Mouse (Mus musculus): ENCODE measurements around the gene Scamp5. TPM values are rescaled to one million over a fixed set of nuclear protein-coding genes. Genes with fewer than 3 reads are reported as not detected.

Gene Scamp5
- polyA plus RNA-seq (2015; fragmentation: Nextera tagmentation; extraction: Ambion mirVana) = 52.2 and 62.1 TPM in 2 replicates

DNA sequence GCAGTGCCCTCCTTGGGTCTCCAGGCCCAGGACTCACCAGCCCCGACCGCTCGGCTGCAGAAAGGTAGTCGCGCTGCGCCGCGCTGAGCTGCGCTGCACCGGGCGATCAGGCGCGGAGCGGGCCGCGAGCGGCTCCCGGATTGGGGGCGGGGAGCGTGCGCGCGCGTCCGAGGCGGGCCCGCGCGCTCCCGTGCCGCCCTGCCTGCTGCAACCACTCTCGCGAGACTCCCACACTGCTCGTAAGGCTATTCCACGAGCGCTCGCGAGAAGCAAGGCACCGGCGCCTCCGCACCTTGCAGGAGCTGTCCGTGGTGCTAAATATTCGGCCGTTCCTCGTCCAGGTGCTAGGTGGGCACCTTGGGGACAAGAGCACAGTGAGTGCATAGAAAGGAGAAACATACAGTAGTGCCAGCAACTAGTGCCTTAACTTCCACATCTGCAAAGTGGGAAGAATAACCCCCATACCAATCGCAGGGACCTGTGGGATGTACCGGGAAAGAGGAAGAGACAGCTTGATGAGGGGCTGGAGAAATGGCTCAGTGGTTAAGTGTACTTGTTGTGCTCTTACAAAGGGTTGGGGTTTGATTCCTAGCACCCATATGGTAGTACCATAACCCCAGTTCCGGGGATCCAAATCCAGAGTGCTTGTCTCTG, at the start of gene Scamp5:
Gene Scamp5, minus strand, starts transcription at position 165 of the 654 bp plus-strand sequence.
- peak within 1 kb of the TSS; percentile 94 for H3K9ac ChIP-seq
- WGBS = 2% methylated on average over 42 of the region's 48 CpGs

DNA sequence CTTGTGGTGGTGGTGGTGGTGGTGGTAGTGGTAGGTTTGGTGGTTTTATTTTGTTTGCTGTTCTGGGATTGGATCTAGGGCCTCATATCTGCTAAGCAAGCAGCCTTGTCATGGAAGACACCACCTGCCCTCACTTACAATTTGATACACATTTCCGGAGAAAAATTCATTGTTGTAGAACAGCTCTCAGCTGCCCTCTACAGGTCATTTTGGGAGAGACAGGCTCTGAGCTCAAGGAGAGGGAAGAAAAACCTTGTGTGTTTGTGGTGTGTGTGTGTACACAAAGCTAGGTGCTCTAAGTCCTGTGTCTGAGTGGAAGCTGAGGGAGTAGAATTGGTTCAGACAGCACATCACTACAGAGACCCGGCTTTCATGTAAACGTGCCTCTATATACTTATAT, 49.3 kb upstream of the Scamp5 start:
- ATAC-seq = peak; percentile 17; the same call in 1 of the 2 replicates
- WGBS = 10% methylated on average over 3 of the region's 3 CpGs

More for the DNA sequence above, at the start of gene Scamp5:
- Histone ChIP-seq H3K4me1 (peaks cover 27% of the 10 kb centered on the region), H3K27ac (peak within 1 kb of the TSS; percentile 81), H3K27me3 (peaks cover 3% of the 10 kb centered on the region; the same call in 1 of the 2 replicates), H3K4me3 (peak within 1 kb of the TSS; percentile 80), H3K36me3 (ENCODE audit: poor library complexity, severe bottlenecking) (peaks cover 7% of the 10 kb centered on the region; the same call in 1 of the 2 replicates), H3K9me3 (replicated peaks) (no peaks in the 10 kb centered on the region), H3K4me2 (peak within 1 kb of the TSS; percentile 84)
- ATAC-seq = peak; percentile 96

DNA sequence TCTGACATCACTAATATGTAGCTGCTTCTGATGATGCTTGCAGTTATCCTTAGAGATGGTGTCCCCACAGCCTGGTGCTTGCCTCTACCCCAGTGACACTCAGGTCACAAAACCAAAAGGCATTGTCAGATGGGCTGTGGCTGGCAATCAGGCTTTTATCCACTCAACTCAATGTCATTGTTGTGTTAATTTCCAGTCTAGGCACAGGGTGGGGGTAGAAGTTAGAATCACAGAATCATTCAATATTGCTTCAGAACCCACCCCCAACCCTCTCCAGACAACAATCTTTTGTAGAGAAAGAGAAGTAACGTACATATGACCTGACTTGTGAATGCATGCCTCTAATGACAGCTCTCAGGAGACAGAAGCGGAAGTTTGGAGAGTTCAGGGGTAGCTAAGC, 42.7 kb upstream of the Scamp5 start:
- Histone ChIP-seq H3K27ac (no peak overlapping the region), H3K9me3 (replicated peaks) (no peaks in the 10 kb centered on the region), H3K4me2 (no peak overlapping the region), H3K9ac (no peak overlapping the region), H3K4me3 (no peak overlapping the region), H3K36me3 (ENCODE audit: poor library complexity, severe bottlenecking) (no peaks in the 10 kb centered on the region), H3K27me3 (peaks cover 15% of the 10 kb centered on the region), H3K4me1 (peaks cover 5% of the 10 kb centered on the region)
- ATAC-seq = no peak
- 65% methylated on average over 2 of the region's 2 CpGs for WGBS

More for the DNA sequence above, 49.3 kb upstream of the Scamp5 start:
- Histone ChIP-seq H3K9me3 (replicated peaks) (no peaks in the 10 kb centered on the region), H3K27ac (peak overlapping the region; percentile 19), H3K4me1 (peaks cover 8% of the 10 kb centered on the region), H3K36me3 (ENCODE audit: poor library complexity, severe bottlenecking) (no peaks in the 10 kb centered on the region), H3K9ac (no peak overlapping the region), H3K27me3 (no peaks in the 10 kb centered on the region), H3K4me2 (no peak overlapping the region), H3K4me3 (no peak overlapping the region)

DNA sequence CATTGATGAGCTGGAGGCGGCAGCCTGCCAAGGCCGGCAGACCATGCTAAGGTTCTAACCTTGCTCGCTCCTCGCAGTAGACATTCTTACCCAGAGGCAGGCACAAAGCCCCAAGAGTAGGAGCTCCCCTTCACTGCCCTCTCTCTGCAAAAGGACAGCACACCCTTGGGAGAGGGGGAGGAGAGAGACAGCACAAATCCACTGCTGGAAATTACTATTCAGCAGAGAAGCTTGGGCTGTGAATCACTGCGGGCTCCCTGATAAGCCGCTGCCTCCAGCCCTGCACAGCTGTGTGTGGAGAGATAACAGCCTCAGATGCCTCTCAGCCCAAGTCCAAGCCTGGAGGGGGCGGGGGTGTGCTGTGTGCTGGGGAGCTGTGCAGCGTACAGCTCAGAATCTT, 37.8 kb upstream of the Scamp5 start:
- Histone ChIP-seq H3K9me3 (replicated peaks) (no peaks in the 10 kb centered on the region), H3K27ac (peak overlapping the region; percentile 78), H3K36me3 (ENCODE audit: poor library complexity, severe bottlenecking) (no peaks in the 10 kb centered on the region), H3K27me3 (peaks cover 54% of the 10 kb centered on the region), H3K4me3 (peak overlapping the region; percentile 7; the same call in 1 of the 2 replicates), H3K9ac (peak overlapping the region; percentile 41; the same call in 1 of the 2 replicates), H3K4me2 (peak overlapping the region; percentile 88), H3K4me1 (peaks cover 54% of the 10 kb centered on the region)
- 3% methylated on average over 8 of the region's 8 CpGs for WGBS
- ATAC-seq = peak; percentile 57

DNA sequence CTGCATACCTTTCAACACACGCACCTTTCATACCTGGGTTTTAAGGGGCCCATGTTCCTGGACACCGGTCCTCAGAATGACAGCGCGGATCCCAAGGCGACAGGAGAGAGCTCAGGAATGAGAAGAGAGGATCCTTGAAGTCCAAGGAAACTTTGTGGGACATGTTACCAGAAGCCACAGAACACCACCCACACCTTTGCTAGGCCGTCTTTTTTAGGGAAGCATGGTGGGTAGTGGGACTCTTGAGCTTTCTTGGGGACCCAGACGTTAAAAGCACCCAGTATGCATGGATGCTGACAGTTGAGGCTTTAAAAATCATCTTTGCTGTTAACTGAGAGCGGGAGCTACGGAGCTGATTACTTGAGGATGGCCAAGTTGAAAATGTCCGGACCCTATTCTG, 37.0 kb upstream of the Scamp5 start:
- Histone ChIP-seq H3K9ac (no peak overlapping the region), H3K27me3 (peaks cover 62% of the 10 kb centered on the region), H3K4me1 (peaks cover 62% of the 10 kb centered on the region), H3K4me2 (peak overlapping the region; percentile 88), H3K27ac (no peak overlapping the region), H3K9me3 (replicated peaks) (no peaks in the 10 kb centered on the region), H3K4me3 (peak overlapping the region; percentile 45), H3K36me3 (ENCODE audit: poor library complexity, severe bottlenecking) (no peaks in the 10 kb centered on the region)
- no peak for ATAC-seq
- 53% methylated on average over 10 of the region's 10 CpGs for WGBS

DNA sequence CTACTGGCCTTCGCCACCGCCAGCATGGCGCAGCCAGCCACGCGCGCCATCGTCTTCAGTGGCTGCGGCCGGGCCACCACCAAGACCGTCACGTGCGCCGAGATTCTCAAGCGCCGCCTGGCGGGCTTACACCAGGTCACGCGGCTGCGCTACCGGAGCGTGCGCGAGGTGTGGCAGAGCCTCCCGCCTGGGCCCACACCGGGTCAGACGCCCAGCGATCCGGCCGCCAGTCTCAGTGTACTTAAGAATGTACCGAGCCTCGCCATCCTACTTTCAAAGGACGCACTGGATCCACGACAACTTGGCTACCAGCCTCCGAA, 36.5 kb upstream of the Scamp5 start:
- H3K36me3 ChIP-seq (ENCODE audit: poor library complexity, severe bottlenecking) = no peaks in the 10 kb centered on the region
- H3K9me3 ChIP-seq (replicated peaks) = no peaks in the 10 kb centered on the region
- H3K9ac ChIP-seq = peak overlapping the region; percentile 51
- peak; percentile 50 for ATAC-seq
- H3K27me3 ChIP-seq = peaks cover 67% of the 10 kb centered on the region
- peaks cover 62% of the 10 kb centered on the region for H3K4me1 ChIP-seq
- no peak overlapping the region for H3K27ac ChIP-seq
- under 1% methylated on average over 34 of the region's 34 CpGs for WGBS
- peak overlapping the region; percentile 88 for H3K4me2 ChIP-seq
- peak overlapping the region; percentile 45 for H3K4me3 ChIP-seq

DNA sequence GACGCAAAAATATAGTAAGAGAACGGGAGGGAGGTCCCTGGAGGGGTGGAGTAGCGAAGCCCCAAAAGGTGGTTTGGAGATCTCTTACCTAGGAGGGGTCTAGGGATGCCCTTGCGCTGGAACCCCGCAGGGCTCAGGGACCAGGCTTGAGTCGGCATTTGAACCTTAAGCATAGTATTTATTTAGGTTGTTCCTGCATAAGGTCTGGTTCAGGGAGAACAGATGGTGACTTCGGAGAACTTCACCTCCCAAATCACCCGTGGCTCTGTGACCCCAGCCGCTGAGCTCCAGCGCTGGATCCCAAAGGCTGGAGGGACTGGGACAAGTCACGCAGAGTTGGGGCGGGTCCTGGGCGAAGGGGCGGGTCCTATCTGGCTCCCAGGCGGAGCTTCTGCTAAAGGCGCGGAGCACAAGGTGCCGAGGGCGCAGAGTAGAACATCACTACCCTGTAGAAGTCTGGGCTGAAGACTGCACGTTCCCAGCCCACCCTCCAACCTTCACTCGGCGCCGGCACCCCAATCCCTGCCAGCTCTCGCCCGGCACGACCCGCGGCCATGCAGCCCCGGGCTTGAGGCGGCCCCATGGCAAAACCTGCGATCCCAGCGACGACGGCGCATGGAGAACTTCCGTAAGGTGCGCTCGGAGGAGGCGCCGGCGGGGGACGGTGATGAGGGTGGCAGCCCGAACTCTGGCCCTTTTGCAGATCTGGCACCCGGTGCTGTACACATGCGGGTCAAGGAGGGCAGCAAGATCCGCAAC, 35.9 kb upstream of the Scamp5 start, which contains the start of gene Rpp25:
Gene Rpp25, plus strand, starts transcription at position 405 of the 759 bp plus-strand sequence.
- ATAC-seq = peak; percentile 61
- H3K4me2 ChIP-seq = peak within 1 kb of the TSS; percentile 88
- no peaks in the 10 kb centered on the region for H3K9me3 ChIP-seq (replicated peaks)
- H3K4me3 ChIP-seq = peak within 1 kb of the TSS; percentile 45
- under 1% methylated on average over 43 of the region's 46 CpGs for WGBS
- H3K9ac ChIP-seq = peak within 1 kb of the TSS; percentile 51
- H3K4me1 ChIP-seq = peaks cover 64% of the 10 kb centered on the region
- peak within 1 kb of the TSS; percentile 97 for H3K27ac ChIP-seq
- H3K36me3 ChIP-seq (ENCODE audit: poor library complexity, severe bottlenecking) = no peaks in the 10 kb centered on the region
- H3K27me3 ChIP-seq = peaks cover 67% of the 10 kb centered on the region

DNA sequence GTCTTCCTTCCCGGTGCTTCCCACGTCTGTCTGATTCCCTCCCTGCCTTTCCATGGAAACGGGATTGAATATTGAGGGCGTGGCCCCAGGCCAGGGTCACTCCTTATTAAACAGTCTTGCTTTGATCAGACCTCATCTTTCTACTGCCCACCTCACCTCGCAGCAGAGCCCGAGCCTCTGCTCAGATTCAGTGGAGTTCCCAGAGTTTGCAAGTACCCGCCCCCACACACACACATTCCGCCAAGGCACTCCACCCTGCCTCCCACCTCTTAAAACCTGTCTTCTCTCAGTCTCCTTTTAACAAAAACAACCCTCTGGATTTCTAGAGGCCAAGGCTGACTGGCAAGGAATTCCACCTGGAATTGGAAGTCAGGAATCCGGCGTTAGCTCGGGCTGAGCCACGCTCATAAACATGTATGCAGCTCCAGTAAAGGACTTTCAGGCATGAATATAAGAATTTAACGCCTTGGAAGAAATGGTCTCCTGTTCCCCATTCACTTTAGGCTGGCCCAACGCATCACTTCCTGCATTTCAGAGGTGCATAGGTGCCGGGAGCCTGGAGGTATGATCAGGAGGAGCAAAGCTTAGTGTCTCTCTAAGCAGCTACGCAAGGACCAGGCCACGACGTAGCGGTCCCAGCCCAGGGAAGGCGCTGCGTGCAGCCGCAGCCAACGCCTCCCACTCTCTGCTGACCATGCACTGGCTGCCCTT, 35.2 kb upstream of the Scamp5 start:
- H3K27me3 ChIP-seq = peaks cover 67% of the 10 kb centered on the region
- H3K9ac ChIP-seq = peak overlapping the region; percentile 51
- no peaks in the 10 kb centered on the region for H3K9me3 ChIP-seq (replicated peaks)
- ATAC-seq = no peak
- H3K36me3 ChIP-seq (ENCODE audit: poor library complexity, severe bottlenecking) = no peaks in the 10 kb centered on the region
- 6% methylated on average over 23 of the region's 23 CpGs for WGBS
- H3K27ac ChIP-seq = peak overlapping the region; percentile 97
- peaks cover 71% of the 10 kb centered on the region for H3K4me1 ChIP-seq
- peak overlapping the region; percentile 88 for H3K4me2 ChIP-seq
- H3K4me3 ChIP-seq = peak overlapping the region; percentile 45

DNA sequence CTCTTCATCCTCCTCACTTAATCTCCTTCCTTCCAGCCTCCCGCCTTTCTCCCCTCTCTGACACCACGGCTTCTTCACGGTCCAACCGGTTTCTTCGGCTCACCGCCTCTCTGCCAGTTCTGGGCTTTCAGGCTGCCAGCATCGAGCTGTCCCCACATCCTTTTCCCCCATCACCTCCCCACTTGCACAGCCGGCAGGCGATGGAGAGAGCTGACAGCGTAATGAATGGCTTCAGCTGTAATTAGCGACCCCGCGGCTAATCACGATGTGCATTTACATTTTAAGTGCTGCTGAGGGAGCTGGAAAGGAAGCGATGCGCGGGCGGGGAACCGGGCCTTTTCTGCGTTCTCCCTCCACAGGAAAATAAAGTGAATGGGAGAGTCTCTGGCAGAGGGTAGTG, 34.0 kb upstream of the Scamp5 start:
- peak; percentile 86 for ATAC-seq
- no peaks in the 10 kb centered on the region for H3K36me3 ChIP-seq (ENCODE audit: poor library complexity, severe bottlenecking)
- no peaks in the 10 kb centered on the region for H3K9me3 ChIP-seq (replicated peaks)
- H3K27me3 ChIP-seq = peaks cover 65% of the 10 kb centered on the region
- peak overlapping the region; percentile 45 for H3K4me3 ChIP-seq
- H3K9ac ChIP-seq = peak overlapping the region; percentile 65
- under 1% methylated on average over 20 of the region's 20 CpGs for WGBS
- peak overlapping the region; percentile 97 for H3K27ac ChIP-seq
- H3K4me2 ChIP-seq = peak overlapping the region; percentile 88
- H3K4me1 ChIP-seq = peaks cover 75% of the 10 kb centered on the region

DNA sequence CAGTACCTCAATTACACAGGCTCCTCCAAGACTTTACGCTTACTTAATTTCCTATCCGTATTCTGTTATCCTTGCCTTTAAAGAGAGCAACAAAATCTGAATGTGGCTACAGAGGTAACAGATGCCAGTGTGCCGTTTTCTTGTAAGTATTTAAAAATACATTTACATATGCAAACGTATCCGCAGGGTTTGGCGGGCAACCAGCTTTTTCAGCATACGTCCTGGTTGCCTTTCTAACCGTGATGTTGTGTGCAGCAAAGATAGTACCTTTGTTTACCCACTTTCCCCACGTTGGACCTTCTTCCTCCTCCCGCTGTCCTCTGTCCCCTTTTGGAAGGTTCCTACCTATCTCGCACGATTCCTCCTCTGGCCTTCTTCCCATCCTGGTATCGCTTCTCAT, 33.6 kb upstream of the Scamp5 start:
- Histone ChIP-seq H3K4me2 (peak overlapping the region; percentile 88), H3K9ac (peak overlapping the region; percentile 65), H3K27me3 (peaks cover 61% of the 10 kb centered on the region), H3K27ac (peak overlapping the region; percentile 97), H3K36me3 (ENCODE audit: poor library complexity, severe bottlenecking) (no peaks in the 10 kb centered on the region), H3K4me3 (peak overlapping the region; percentile 45), H3K4me1 (peaks cover 75% of the 10 kb centered on the region), H3K9me3 (replicated peaks) (no peaks in the 10 kb centered on the region)
- WGBS = 2% methylated on average over 13 of the region's 13 CpGs
- peak; percentile 6; the same call in 1 of the 2 replicates for ATAC-seq

DNA sequence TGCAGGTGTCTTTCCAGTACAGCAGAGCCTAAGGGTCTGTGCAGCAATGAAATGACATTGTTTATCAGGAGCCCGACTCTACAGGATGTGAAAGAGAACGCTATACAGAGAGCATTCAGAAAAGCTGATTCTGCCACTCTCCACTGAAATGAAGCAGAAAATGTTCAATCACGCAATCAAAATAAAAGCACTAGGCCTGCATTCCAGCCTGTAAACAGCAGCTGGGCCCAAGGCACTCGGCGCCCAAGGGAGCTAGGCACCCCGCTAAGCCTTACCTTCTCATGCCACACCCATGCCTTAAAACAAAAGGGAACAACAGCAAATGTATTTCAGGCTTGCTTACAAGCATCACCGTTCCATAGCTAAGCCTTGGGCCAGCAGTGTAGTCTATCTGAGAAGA, 30.7 kb upstream of the Scamp5 start:
- Histone ChIP-seq H3K4me1 (peaks cover 49% of the 10 kb centered on the region), H3K27me3 (peaks cover 32% of the 10 kb centered on the region)
- 32% methylated on average over 7 of the region's 7 CpGs for WGBS

DNA sequence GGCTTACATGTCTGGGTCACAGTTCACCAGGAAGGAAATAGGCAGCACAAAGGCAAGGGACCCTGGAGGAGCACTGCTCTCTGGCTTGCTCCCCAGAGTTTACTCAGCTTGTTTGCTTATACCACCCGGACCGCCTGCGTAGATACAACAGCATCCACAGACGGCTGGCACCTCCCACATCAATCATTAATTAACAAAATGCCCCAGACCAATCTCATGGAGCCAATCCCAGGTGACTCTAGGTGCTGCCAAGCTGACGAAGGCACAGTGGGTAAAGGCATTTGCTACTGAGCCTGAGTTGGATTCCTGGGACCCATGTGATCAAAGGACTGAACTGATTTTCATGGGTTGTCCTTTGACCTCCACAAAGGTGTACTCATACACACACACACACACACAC, 29.4 kb upstream of the Scamp5 start:
- H3K27me3 ChIP-seq = peaks cover 19% of the 10 kb centered on the region

More for the DNA sequence above, 30.7 kb upstream of the Scamp5 start:
- Histone ChIP-seq H3K27ac (peak overlapping the region; percentile 71), H3K4me3 (no peak overlapping the region), H3K4me2 (peak overlapping the region; percentile 5; the same call in 1 of the 2 replicates), H3K9ac (no peak overlapping the region), H3K9me3 (replicated peaks) (no peaks in the 10 kb centered on the region), H3K36me3 (ENCODE audit: poor library complexity, severe bottlenecking) (no peaks in the 10 kb centered on the region)
- no peak for ATAC-seq

More for the DNA sequence above, 29.4 kb upstream of the Scamp5 start:
- Histone ChIP-seq H3K9me3 (replicated peaks) (no peaks in the 10 kb centered on the region), H3K4me1 (peaks cover 36% of the 10 kb centered on the region), H3K36me3 (ENCODE audit: poor library complexity, severe bottlenecking) (no peaks in the 10 kb centered on the region), H3K4me3 (no peak overlapping the region), H3K27ac (no peak overlapping the region), H3K9ac (no peak overlapping the region), H3K4me2 (no peak overlapping the region)
- ATAC-seq = no peak
- WGBS = 78% methylated on average over 5 of the region's 5 CpGs

Data from forebrain, embryonic 13.5 days (tissue).